Mouse (Mus musculus): Measurements from ENCODE around the gene Olfr1301. TPM values are rescaled to one million over a fixed set of nuclear protein-coding genes. Genes with fewer than 3 reads are reported as not detected.

Olfr1301 gene
- polyA plus RNA-seq (2016; fragmentation: Nextera tagmentation; extraction: Ambion mirVana), result not detected in 2 replicates

- no peaks in the 10 kb centered on the region for H3K9me3 ChIP-seq
- no peaks in the 10 kb centered on the region for H3K27me3 ChIP-seq
- H3K4me3 ChIP-seq (replicated peaks), result no peak within 1 kb of the TSS
- no peaks in the 10 kb centered on the region for H3K36me3 ChIP-seq
- no peak within 1 kb of the TSS for H3K27ac ChIP-seq
- no peaks in the 10 kb centered on the region for H3K4me1 ChIP-seq (replicated peaks)
- ATAC-seq (ENCODE audit: insufficient number of reproducible peaks, insufficient read depth, low FRiP score, low TSS enrichment, low read depth), result no peak
- WGBS, result 84% methylated on average over 3 of the region's 3 CpGs
- H3K4me2 ChIP-seq, result no peak within 1 kb of the TSS
- no peak within 1 kb of the TSS for H3K9ac ChIP-seq (replicated peaks)
These were observed at the start of gene Olfr1301 for GRCm38 (mm10) chr2:111750706-111751105. Gene Olfr1301 (plus strand): TSS chr2:111751006.

GRCm38 (mm10) chr2:111726739-111727138 is 24.1 kb upstream of the Olfr1301 start:
- H3K27ac ChIP-seq, result no peak overlapping the region
- H3K4me2 ChIP-seq, result no peak overlapping the region
- no peaks in the 10 kb centered on the region for H3K9me3 ChIP-seq
- H3K4me1 ChIP-seq (replicated peaks), result no peaks in the 10 kb centered on the region
- no peak for ATAC-seq (ENCODE audit: insufficient number of reproducible peaks, insufficient read depth, low FRiP score, low TSS enrichment, low read depth)
- H3K4me3 ChIP-seq (replicated peaks), result no peak overlapping the region
- no peak overlapping the region for H3K9ac ChIP-seq (replicated peaks)
- H3K36me3 ChIP-seq, result no peaks in the 10 kb centered on the region
- no peaks in the 10 kb centered on the region for H3K27me3 ChIP-seq

- no peak within 1 kb of the TSS for H3K9ac ChIP-seq (replicated peaks)
- no peaks in the 10 kb centered on the region for H3K27me3 ChIP-seq
- ATAC-seq (ENCODE audit: insufficient number of reproducible peaks, insufficient read depth, low FRiP score, low TSS enrichment, low read depth), result no peak
- H3K27ac ChIP-seq, result no peak within 1 kb of the TSS
- H3K36me3 ChIP-seq, result no peaks in the 10 kb centered on the region
- no peaks in the 10 kb centered on the region for H3K9me3 ChIP-seq
- H3K4me2 ChIP-seq, result no peak within 1 kb of the TSS
- no peaks in the 10 kb centered on the region for H3K4me1 ChIP-seq (replicated peaks)
- no peak within 1 kb of the TSS for H3K4me3 ChIP-seq (replicated peaks)
- WGBS, result 79% methylated on average over 2 of the region's 2 CpGs
These were observed 26.3 kb downstream of the Olfr1301 start, which contains the start of gene Olfr1302 for GRCm38 (mm10) chr2:111777129-111777528. Gene Olfr1302 (plus strand): TSS chr2:111777429.

Other genes with a start within 250 kb of the Olfr1301 start
- not detected in 2 replicates for gene Olfr1293-ps, start 225.8 kb upstream of the Olfr1301 start, polyA plus RNA-seq (2016; fragmentation: Nextera tagmentation; extraction: Ambion mirVana)
- gene Olfr1294, start 210.7 kb upstream of the Olfr1301 start, polyA plus RNA-seq (2016; fragmentation: Nextera tagmentation; extraction: Ambion mirVana), result not detected in 2 replicates
- not detected in 2 replicates for gene Olfr1295, start 181.3 kb upstream of the Olfr1301 start, polyA plus RNA-seq (2016; fragmentation: Nextera tagmentation; extraction: Ambion mirVana)
- not detected in 2 replicates for gene Olfr1297, start 124.5 kb upstream of the Olfr1301 start, polyA plus RNA-seq (2016; fragmentation: Nextera tagmentation; extraction: Ambion mirVana)
- gene Olfr1298, start 101.8 kb upstream of the Olfr1301 start, polyA plus RNA-seq (2016; fragmentation: Nextera tagmentation; extraction: Ambion mirVana), result not detected in 2 replicates
- gene Olfr1299, start 89.6 kb upstream of the Olfr1301 start, polyA plus RNA-seq (2016; fragmentation: Nextera tagmentation; extraction: Ambion mirVana), result not detected in 2 replicates
- gene Olfr1302, start 26.4 kb downstream of the Olfr1301 start, polyA plus RNA-seq (2016; fragmentation: Nextera tagmentation; extraction: Ambion mirVana), result not detected in 2 replicates
- gene Olfr1303, start 69.3 kb downstream of the Olfr1301 start, polyA plus RNA-seq (2016; fragmentation: Nextera tagmentation; extraction: Ambion mirVana), result not detected in 2 replicates
- gene Olfr1305, start 126.1 kb downstream of the Olfr1301 start, polyA plus RNA-seq (2016; fragmentation: Nextera tagmentation; extraction: Ambion mirVana), result not detected in 2 replicates
- not detected in 2 replicates for gene Olfr1306, start 165.3 kb downstream of the Olfr1301 start, polyA plus RNA-seq (2016; fragmentation: Nextera tagmentation; extraction: Ambion mirVana)
- gene Olfr1307, start 198.4 kb downstream of the Olfr1301 start, polyA plus RNA-seq (2016; fragmentation: Nextera tagmentation; extraction: Ambion mirVana), result not detected in 2 replicates
- gene Olfr1308, start 213.9 kb downstream of the Olfr1301 start, polyA plus RNA-seq (2016; fragmentation: Nextera tagmentation; extraction: Ambion mirVana), result not detected in 2 replicates
- not detected in 2 replicates for gene Olfr1309, start 239.3 kb downstream of the Olfr1301 start, polyA plus RNA-seq (2016; fragmentation: Nextera tagmentation; extraction: Ambion mirVana)